ENCODE assay signal across 8 mouse cellular contexts in the genomic region with DNA sequence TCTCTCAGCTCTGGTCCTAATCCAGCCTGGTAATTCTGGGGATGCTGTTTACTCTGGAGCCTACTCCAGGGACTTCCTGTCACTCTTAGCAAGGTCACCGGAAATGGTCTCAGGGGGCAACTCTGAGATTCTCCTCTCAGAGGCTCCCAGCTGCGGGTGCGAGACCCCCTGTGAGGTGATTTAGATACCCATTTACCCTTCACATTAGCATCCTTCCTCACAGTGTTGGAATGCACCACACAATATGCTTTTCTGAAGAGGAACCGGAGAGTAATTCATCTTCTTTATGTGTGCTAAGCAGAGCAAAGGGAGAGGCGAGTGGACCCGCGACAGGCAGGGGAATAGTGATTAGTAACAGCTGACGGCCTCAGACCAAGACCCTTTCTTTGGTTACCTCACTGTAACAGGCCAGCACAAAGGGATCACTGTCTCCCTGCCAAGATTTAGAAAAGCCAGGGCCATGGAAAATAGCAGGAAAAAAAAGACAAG. TPM values are rescaled to one million over a fixed set of nuclear protein-coding genes. Genes with fewer than 3 reads are reported as not detected.
A peak's percentile ranks its signal among the peaks of the same experiment; 100 is the strongest.
DNase-seq lines count a peak whose midpoint lies in the region.

No protein-coding gene starts in this region.

- DNase-seq in frontal cortex, adult 2 months (ENCODE audit: extremely low spot score in 1 of 2, low spot score in 1 of 2) = peak; percentile 25 to 26
- no peak for DNase-seq in frontal cortex, postnatal 14 days (ENCODE audit: low spot score in 2 of 2)
- peak; percentile 68 to 81 for DNase-seq in right cerebral cortex, postnatal 10 days (ENCODE audit: low spot score in 2 of 2)
- no peak for DNase-seq in right cerebral cortex, adult 2 months (ENCODE audit: low spot score in 2 of 2)
- peak; percentile 43 for DNase-seq in left cerebral cortex, postnatal 4 days
- DNase-seq in MN1 (ENCODE audit: low spot score) = no peak
- DNase-seq in testis, postnatal 14 days (ENCODE audit: low spot score) = no peak
- DNase-seq in adrenal gland, postnatal 14 days = no peak

- intact Hi-C loops in left cerebral cortex, postnatal 4 days (cut with DNase I) = no loop called here

RNA-seq across cellular contexts. Expression of a gene that starts 51.0 kb away (rescaled TPM):
- polyA plus RNA-seq in frontal cortex, adult 2 months (2012; rRNA removed) = 380 and 458 TPM in 2 replicates
- total RNA-seq in left cerebral cortex, postnatal 4 days (2021) = 100 to 1,000 TPM; 207 to 215 TPM
- 12.3 and 16.9 TPM in 2 replicates for total RNA-seq in adrenal gland, postnatal 14 days (2021)

Comparison
In these comparisons a context has a peak if more than half of its experiments do, and no peak if none do; other contexts are left out.
1. DNase-seq: peak in frontal cortex, adult 2 months (2 of 2), right cerebral cortex, postnatal 10 days (2 of 2) and left cerebral cortex, postnatal 4 days (single experiment); none in frontal cortex, postnatal 14 days (0 of 2), right cerebral cortex, adult 2 months (0 of 2), MN1 (single experiment), testis, postnatal 14 days (single experiment) and adrenal gland, postnatal 14 days (single experiment).
2. RNA of a gene that starts 51.0 kb away (total RNA-seq): 207 to 215 TPM in left cerebral cortex, postnatal 4 days; 12.3 to 16.9 TPM in adrenal gland, postnatal 14 days; every median in the first group is over 10 times any median in the second.